Mouse (Mus musculus): Measurements from ENCODE around the gene Lmln.
"Not testable (repeated sequence)": the region's sequence is repeated elsewhere in the genome, so short reads cannot be mapped to it uniquely, and the experiment has no call there.

Gene Lmln

DNA sequence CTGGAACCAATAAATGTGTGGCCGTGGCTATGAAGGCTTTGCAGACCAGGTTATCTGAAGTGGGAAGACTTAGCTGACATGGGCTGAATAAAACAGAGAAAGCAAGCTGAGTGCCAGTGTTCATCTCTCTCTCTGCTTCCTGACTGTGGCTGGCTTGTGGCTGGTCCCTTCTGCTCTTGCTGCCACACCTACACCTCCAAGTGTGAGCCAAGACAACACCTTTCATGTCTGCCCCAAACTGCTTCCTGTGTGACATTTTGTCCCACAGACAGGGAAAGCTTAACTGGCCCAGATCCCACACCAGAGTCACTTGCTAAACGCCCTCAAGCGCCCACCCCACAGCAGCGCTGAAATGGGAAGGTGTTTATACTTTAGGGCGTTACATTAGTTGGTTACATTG is 9.2 kb upstream of the Lmln start:
- Histone ChIP-seq H3K9me3 (ENCODE audit: low read length) (no peaks in the 10 kb centered on the region), H3K4me3 (replicated peaks; ENCODE audit: low read length) (no peak overlapping the region), H3K4me1 (replicated peaks; ENCODE audit: low read depth, low read length) (peaks cover 27% of the 10 kb centered on the region), H3K27me3 (ENCODE audit: insufficient read depth, low read length) (no peaks in the 10 kb centered on the region), H3K36me3 (ENCODE audit: insufficient read depth, low read length) (peaks cover 21% of the 10 kb centered on the region)
- no peak for TF ChIP-seq POU5F1 (IDR thresholded peaks at IDR 0.05; ENCODE audit: borderline replicate concordance, low read length)
- TF ChIP-seq NANOG (IDR thresholded peaks at IDR 0.05; ENCODE audit: borderline replicate concordance, low read length): no peak
- no peak for TF ChIP-seq CTCF (conservative IDR thresholded peaks at IDR 0.05; ENCODE audit: low read length)

DNA sequence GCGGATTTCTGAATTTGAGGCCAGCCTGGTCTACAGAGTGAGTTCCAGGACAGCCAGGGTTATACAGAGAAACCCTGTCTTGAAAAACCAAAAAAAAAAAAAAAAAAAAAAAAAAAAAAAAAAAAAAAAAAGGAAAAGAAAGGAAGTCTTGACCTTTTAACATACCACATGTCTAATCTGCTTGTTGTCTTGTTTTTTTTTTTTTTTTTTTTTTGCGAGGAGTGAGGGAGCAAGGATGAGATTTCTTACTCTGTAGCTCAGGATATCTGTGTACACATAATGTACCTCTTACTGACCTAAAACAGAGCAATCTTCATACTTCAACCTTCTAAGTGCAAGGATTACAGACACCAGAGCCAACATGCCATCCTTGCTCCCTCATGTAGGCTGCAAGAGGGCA is 7.4 kb upstream of the Lmln start:
- peaks cover 32% of the 10 kb centered on the region for H3K36me3 ChIP-seq (ENCODE audit: insufficient read depth, low read length)
- peaks cover 31% of the 10 kb centered on the region for H3K4me1 ChIP-seq (replicated peaks; ENCODE audit: low read depth, low read length)
- not testable (repeated sequence) for H3K4me3 ChIP-seq (replicated peaks; ENCODE audit: low read length); H3K9me3 ChIP-seq (ENCODE audit: low read length); H3K27me3 ChIP-seq (ENCODE audit: insufficient read depth, low read length)

DNA sequence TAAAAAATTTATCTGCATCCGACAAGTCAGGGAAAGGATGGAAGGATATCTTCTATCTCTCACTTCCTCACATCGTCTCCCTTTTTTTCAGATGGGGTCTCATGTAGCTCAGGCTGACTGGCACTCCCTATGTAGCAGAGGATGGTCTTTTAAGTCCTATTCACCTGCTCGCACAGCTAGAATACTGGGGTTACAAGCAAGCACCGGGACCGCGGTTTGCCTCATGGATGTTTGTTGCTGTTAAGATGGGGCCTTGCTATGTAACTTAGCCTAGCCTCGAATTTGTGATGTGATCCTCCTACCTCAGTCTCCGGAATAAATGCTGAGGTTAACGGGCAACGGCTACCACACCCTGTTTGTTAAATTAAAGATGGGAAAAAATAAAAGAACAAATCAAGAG is 6.7 kb upstream of the Lmln start:
- Histone ChIP-seq H3K4me1 (replicated peaks; ENCODE audit: low read depth, low read length) (peaks cover 38% of the 10 kb centered on the region), H3K4me3 (replicated peaks; ENCODE audit: low read length) (peak overlapping the region; percentile 99), H3K9me3 (ENCODE audit: low read length) (no peaks in the 10 kb centered on the region), H3K36me3 (ENCODE audit: insufficient read depth, low read length) (peaks cover 39% of the 10 kb centered on the region), H3K27me3 (ENCODE audit: insufficient read depth, low read length) (no peaks in the 10 kb centered on the region)
- TF ChIP-seq NANOG (IDR thresholded peaks at IDR 0.05; ENCODE audit: borderline replicate concordance, low read length): no peak
- TF ChIP-seq POU5F1 (IDR thresholded peaks at IDR 0.05; ENCODE audit: borderline replicate concordance, low read length): no peak
- no peak for TF ChIP-seq CTCF (conservative IDR thresholded peaks at IDR 0.05; ENCODE audit: low read length)

DNA sequence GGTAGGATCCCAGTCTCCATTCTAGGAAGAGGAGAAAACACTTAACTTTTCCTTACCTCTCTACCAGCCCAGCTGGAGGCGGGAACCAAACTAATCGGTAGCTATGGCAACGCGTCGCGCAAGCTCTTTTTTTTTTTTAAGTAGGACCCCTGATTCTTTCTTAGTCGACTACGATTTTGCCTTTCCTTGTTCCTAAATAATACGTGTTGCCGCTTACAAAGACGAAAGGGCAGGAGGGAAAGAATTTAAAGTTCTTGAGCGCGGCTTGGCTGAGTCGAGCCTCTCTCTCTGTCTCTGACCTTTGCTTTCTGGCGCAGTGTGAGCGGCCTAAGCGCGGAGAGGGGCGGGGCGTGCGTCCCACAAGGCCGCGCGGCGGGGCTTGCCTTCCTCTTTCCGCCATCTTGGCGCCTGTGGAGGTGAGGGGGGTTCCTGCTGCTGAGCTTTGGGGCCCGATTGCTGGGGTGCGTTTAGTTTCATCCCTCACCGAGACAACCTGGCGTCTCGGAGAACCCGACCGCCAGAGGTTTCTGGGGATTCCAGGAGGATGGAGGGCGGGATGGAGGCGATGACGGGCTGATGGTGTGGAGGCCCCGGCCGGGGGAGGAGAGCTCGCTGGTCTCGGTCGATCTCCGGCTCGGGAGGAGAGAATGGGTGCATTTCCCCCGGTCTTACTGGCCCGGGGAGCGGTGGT is 6.1 kb upstream of the Lmln start, which contains the start of the genes Iqcg and Rpl35a:
Gene Iqcg, minus strand, starts transcription at position 124 of the 691 bp plus-strand sequence.
Gene Rpl35a, plus strand, starts transcription at position 359 of the 691 bp plus-strand sequence.
- Histone ChIP-seq H3K27me3 (ENCODE audit: insufficient read depth, low read length) (no peaks in the 10 kb centered on the region), H3K36me3 (ENCODE audit: insufficient read depth, low read length) (peaks cover 42% of the 10 kb centered on the region), H3K9me3 (ENCODE audit: low read length) (no peaks in the 10 kb centered on the region), H3K4me1 (replicated peaks; ENCODE audit: low read depth, low read length) (peaks cover 44% of the 10 kb centered on the region), H3K4me3 (replicated peaks; ENCODE audit: low read length) (peak within 1 kb of the TSS; percentile 99)
- TF ChIP-seq CTCF (conservative IDR thresholded peaks at IDR 0.05; ENCODE audit: low read length): no peak

DNA sequence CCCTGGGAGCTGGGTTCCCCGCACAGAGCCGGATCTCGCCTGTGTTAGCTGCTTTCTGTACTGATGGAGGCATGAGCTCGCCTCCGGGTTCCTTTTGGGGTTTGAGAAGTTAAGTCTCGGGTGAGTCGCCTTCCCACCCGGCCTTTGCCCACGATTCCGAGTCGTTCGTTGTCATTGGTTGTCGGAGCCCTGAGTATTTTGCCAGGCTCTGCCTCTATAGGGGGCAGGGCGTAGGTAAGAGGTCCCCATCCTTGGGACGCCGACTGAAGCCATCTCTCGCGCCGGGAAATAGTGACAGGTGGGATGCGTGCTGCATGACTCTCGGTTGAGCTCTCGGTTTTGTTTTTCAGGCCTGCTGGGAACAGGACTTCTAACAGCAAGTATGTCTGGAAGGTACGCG is 5.5 kb upstream of the Lmln start:
- H3K9me3 ChIP-seq (ENCODE audit: low read length): no peaks in the 10 kb centered on the region
- H3K4me3 ChIP-seq (replicated peaks; ENCODE audit: low read length): peak overlapping the region; percentile 99
- peaks cover 42% of the 10 kb centered on the region for H3K36me3 ChIP-seq (ENCODE audit: insufficient read depth, low read length)
- peaks cover 47% of the 10 kb centered on the region for H3K4me1 ChIP-seq (replicated peaks; ENCODE audit: low read depth, low read length)
- no peaks in the 10 kb centered on the region for H3K27me3 ChIP-seq (ENCODE audit: insufficient read depth, low read length)
- TF ChIP-seq CTCF (conservative IDR thresholded peaks at IDR 0.05; ENCODE audit: low read length) (no peak), NANOG (IDR thresholded peaks at IDR 0.05; ENCODE audit: borderline replicate concordance, low read length) (no peak), POU5F1 (IDR thresholded peaks at IDR 0.05; ENCODE audit: borderline replicate concordance, low read length) (no peak)

DNA sequence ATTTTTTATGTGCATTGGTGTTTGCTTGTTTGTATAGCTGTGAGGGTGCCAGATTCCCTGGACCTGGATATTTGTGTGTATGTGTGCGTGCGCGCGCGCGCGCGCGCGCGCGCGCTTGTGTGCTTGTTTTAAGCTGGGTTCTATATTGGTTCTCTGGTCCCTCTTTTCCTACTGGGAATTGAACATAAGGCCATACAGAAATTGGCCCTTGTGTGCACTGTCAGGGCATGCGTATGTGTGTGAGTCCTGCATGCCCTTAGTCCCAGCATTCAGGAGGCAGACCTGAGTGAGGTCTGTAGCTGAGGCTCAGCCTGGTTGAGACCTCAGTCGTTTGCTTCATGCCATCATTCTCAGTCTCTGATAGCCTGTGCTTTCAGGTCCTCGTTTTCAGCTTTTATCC is 4.3 kb upstream of the Lmln start:
- no peaks in the 10 kb centered on the region for H3K9me3 ChIP-seq (ENCODE audit: low read length)
- H3K36me3 ChIP-seq (ENCODE audit: insufficient read depth, low read length): peaks cover 42% of the 10 kb centered on the region
- peak overlapping the region; percentile 99 for H3K4me3 ChIP-seq (replicated peaks; ENCODE audit: low read length)
- H3K4me1 ChIP-seq (replicated peaks; ENCODE audit: low read depth, low read length): peaks cover 49% of the 10 kb centered on the region
- no peaks in the 10 kb centered on the region for H3K27me3 ChIP-seq (ENCODE audit: insufficient read depth, low read length)
- TF ChIP-seq POU5F1 (IDR thresholded peaks at IDR 0.05; ENCODE audit: borderline replicate concordance, low read length) (no peak), NANOG (IDR thresholded peaks at IDR 0.05; ENCODE audit: borderline replicate concordance, low read length) (no peak), CTCF (conservative IDR thresholded peaks at IDR 0.05; ENCODE audit: low read length) (no peak)

DNA sequence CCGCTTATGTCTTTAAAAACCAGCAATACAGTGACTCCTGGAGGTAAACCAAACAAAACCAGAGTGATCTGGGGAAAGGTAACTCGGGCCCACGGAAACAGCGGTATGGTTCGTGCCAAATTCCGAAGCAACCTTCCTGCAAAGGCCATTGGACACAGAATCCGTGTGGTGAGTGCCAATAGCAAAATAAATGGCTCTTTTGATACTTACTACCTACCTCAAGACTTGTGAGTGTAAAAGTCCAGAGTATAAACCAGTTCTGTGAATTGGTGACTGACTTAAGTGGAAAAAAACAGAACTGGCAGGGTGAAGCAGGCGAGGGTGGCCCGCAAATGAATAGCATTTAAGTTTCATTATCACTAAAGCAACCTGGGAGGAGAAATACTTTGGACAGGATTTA is 3.7 kb upstream of the Lmln start:
- H3K27me3 ChIP-seq (ENCODE audit: insufficient read depth, low read length); H3K9me3 ChIP-seq (ENCODE audit: low read length): not testable (repeated sequence)
- Histone ChIP-seq H3K36me3 (ENCODE audit: insufficient read depth, low read length) (peaks cover 42% of the 10 kb centered on the region), H3K4me3 (replicated peaks; ENCODE audit: low read length) (peak overlapping the region; percentile 99), H3K4me1 (replicated peaks; ENCODE audit: low read depth, low read length) (peaks cover 53% of the 10 kb centered on the region)

DNA sequence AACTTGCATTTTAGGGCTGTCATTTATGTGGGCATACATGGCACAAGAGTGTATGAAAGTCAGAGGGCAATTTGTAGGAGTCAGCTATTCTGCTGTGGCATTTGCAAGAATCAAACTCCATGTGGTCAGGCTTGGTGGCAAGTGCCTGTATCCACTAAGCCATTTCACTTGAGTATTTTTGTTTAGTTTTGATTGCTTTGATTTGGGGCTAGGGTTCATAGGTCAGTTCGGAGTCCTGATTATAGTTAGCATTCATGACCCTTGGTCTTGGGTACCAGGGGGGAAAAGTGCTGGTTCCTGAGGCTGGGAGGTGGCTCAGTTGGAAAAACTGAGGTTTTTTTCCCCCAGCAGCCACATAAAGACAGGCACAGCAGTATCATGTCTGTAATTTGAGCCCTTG is 2.9 kb upstream of the Lmln start:
- H3K36me3 ChIP-seq (ENCODE audit: insufficient read depth, low read length): peaks cover 42% of the 10 kb centered on the region
- H3K4me3 ChIP-seq (replicated peaks; ENCODE audit: low read length): peak overlapping the region; percentile 99
- H3K4me1 ChIP-seq (replicated peaks; ENCODE audit: low read depth, low read length): peaks cover 57% of the 10 kb centered on the region
- peaks cover 8% of the 10 kb centered on the region for H3K27me3 ChIP-seq (ENCODE audit: insufficient read depth, low read length)
- TF ChIP-seq NANOG (IDR thresholded peaks at IDR 0.05; ENCODE audit: borderline replicate concordance, low read length) (no peak), CTCF (conservative IDR thresholded peaks at IDR 0.05; ENCODE audit: low read length) (no peak), POU5F1 (IDR thresholded peaks at IDR 0.05; ENCODE audit: borderline replicate concordance, low read length) (no peak)
- no peaks in the 10 kb centered on the region for H3K9me3 ChIP-seq (ENCODE audit: low read length)

DNA sequence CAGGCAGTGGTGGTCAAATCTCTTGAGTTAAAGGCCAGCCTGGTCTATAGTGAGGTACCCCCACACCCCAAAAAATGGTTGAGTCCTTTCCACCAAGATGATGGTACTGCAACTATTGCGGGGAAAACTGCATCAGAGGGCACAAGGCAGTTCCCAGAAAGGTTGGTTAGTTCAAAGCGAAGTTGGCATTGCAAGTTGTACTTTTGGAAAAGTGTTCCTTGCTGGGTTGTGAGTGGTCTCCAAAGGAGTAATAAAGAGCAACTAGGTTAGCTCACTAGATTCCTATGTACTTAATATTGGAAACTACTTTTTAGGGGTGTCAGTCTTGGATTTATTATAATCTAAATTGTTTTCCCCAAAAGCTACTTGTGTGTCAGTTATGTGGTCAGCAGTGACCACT is 1.4 kb upstream of the Lmln start:
- Histone ChIP-seq H3K36me3 (ENCODE audit: insufficient read depth, low read length) (peaks cover 48% of the 10 kb centered on the region), H3K4me1 (replicated peaks; ENCODE audit: low read depth, low read length) (peaks cover 56% of the 10 kb centered on the region), H3K4me3 (replicated peaks; ENCODE audit: low read length) (no peak overlapping the region), H3K9me3 (ENCODE audit: low read length) (no peaks in the 10 kb centered on the region), H3K27me3 (ENCODE audit: insufficient read depth, low read length) (peaks cover 8% of the 10 kb centered on the region)
- TF ChIP-seq POU5F1 (IDR thresholded peaks at IDR 0.05; ENCODE audit: borderline replicate concordance, low read length): no peak
